Mouse (Mus musculus) heart, postnatal 0 days (tissue): ENCODE measurements around the gene Nectin2.

Experiments used
- CTCF ChIP-seq: IDR thresholded peaks from 2 replicates; pipeline ENCODE4 v1.5.1; 2016; ENCODE audit warnings: antibody characterized with exemption, control low read depth, low read depth
- EP300 ChIP-seq: IDR thresholded peaks from 2 replicates; pipeline ENCODE4 v1.6.1; 2016; ENCODE audit warnings: antibody characterized with exemption, low read depth

DNA sequence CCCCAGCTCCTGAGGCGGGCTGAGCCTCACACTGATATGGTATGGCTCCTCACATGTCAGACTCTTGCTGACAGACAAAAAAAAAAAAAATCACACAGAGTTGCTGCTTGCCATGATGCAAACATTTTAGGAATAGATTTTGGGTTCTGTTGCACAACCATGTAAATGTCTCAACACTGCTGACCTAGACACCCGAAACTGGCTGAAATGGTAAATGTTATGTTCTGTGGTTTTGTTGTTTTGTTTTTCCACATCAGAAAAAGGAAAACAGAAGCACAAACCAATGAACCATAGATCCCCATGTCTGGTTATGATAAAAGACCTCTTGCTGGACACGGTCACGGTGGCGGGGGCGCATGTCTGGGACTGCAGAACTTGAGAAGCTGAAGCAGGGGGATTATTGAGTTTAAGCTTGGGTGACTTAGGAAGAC, 66.5 kb downstream of the Nectin2 start:
- TF ChIP-seq CTCF (no peak), EP300 (no peak)
